Mouse (Mus musculus): ENCODE measurements at regions not wholly inside any gene's neighbourhood (a gene's known extent, or its start where the extent isn't known, plus 50 kb on each side); places are given as distances from the start of the nearest gene placed in this dataset.
"Not testable (repeated sequence)": the region's sequence is repeated elsewhere in the genome, so short reads cannot be mapped to it uniquely, and the experiment has no call there.

DNA sequence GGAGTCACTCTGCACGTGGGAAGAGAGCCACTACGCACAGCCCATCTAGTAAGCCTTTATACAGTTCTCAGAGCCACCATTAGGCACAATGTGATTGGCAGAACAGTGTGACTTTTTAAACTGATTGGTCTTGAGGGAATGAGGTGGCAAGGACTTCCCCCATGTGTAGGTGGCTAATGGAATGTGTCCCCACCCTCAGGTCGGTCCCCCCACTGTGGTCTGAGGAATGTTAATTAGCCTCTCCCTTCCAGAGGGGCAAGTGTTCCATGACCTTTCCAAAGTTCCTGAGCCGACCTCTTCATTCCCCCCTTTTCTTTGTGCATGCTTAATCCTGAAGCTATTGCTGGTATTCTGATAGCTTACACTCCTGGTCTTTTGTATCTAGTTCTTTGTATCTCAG, 87.2 kb upstream of the Dars start:
- Histone ChIP-seq H3K27me3 (replicated peaks) (no peaks in the 10 kb centered on the region), H3K4me2 (no peak overlapping the region)
- 62% methylated on average over 4 of the region's 4 CpGs for WGBS

DNA sequence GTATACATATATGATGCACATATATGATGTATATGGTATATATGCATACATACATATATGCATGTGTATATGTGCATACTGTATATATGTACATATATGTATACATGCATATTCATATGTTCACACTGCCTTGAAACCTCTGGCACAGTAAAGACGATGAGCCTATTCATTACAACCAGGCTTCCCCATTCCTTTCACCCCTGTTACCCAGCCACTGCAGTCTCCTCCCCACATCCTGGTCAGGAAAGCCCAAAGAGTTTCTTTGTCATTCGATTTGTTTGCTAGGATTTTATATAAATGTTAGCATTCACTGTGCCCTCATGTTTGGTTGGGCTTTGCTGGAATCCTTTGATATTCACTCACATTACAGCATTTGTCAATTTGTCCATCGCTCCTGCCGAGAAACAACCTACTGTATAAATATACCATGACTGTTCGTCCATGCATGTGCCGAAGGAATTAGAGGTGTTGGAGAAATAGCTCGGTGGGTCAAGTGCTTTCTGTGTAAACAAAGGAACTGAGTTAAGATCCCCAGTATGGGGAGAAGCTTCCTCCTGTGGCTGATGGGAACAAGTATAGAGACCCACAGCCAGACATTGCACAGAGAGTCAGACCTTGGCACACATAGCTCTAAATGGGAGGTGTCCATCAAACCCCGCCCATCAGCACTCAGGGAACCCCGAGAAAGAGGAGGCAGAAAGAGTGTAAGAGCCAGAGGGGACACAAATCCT, 81.0 kb upstream of the Dars start:
- H3K9ac ChIP-seq, result no peak overlapping the region
- H3K36me3 ChIP-seq, result no peaks in the 10 kb centered on the region
- no peak for ATAC-seq (ENCODE audit: extremely low read depth, insufficient number of reproducible peaks, low FRiP score, low TSS enrichment)
- no peak overlapping the region for H3K4me2 ChIP-seq
- H3K27ac ChIP-seq (replicated peaks), result no peak overlapping the region
- H3K9me3 ChIP-seq, result no peaks in the 10 kb centered on the region
- H3K27me3 ChIP-seq (replicated peaks), result no peaks in the 10 kb centered on the region
- H3K4me3 ChIP-seq, result no peak overlapping the region
- 60% methylated on average over 9 of the region's 9 CpGs for WGBS
- H3K4me1 ChIP-seq, result no peaks in the 10 kb centered on the region

More for the DNA sequence above, 87.2 kb upstream of the Dars start:
- ATAC-seq (ENCODE audit: extremely low read depth, insufficient number of reproducible peaks, low FRiP score, low TSS enrichment), result no peak
- Histone ChIP-seq H3K4me1 (no peaks in the 10 kb centered on the region), H3K9me3 (peaks cover 4% of the 10 kb centered on the region; the same call in 1 of the 2 replicates), H3K36me3 (no peaks in the 10 kb centered on the region), H3K27ac (replicated peaks) (no peak overlapping the region), H3K9ac (no peak overlapping the region), H3K4me3 (no peak overlapping the region)

GRCm38 (mm10) chr1:128492251-128492650, 75.1 kb upstream of the Dars start:
- Histone ChIP-seq H3K4me3 (no peak overlapping the region), H3K9me3 (no peaks in the 10 kb centered on the region), H3K4me2 (no peak overlapping the region), H3K27me3 (replicated peaks) (no peaks in the 10 kb centered on the region), H3K9ac (no peak overlapping the region), H3K27ac (replicated peaks) (no peak overlapping the region), H3K4me1 (no peaks in the 10 kb centered on the region), H3K36me3 (no peaks in the 10 kb centered on the region)
- no peak for ATAC-seq (ENCODE audit: extremely low read depth, insufficient number of reproducible peaks, low FRiP score, low TSS enrichment)
- 87% methylated on average over 2 of the region's 2 CpGs for WGBS

DNA sequence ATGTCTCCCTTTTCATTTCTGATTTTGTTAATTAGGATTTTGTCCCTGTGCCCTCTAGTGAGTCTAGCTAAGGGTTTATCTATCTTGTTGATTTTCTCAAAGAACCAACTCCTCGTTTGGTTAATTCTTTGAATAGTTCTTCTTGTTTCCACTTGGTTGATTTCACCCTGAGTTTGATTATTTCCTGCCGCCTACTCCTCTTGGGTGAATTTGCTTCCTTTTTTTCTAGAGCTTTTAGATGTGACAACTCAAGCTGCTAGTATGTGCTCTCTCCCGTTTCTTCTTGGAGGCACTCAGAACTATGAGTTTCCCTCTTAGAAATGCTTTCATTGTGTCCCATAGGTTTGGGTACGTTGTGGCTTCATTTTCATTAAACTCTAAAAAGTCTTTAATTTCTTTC, 70.0 kb upstream of the Dars start:
- not testable (repeated sequence) for H3K4me3 ChIP-seq, H3K9me3 ChIP-seq

DNA sequence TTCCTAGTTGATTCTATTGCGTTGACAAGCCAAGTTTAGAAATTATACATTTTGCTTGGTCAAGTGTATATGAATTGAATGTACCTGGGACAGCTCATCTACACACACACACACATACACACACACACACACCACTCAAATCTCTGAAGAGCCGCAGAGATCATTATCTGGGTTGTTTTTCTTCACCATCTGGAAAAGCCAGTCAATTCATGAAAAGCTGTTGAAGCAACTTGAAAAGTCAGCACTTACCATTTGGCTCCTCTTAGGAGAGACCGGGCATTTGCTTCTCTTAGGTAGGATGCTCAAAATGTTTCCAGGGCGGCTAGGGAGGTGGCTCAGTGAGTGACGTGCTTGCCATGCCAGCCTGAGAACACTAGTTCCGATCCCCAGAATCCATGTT, 61.2 kb upstream of the Dars start:
- Histone ChIP-seq H3K9me3 (no peaks in the 10 kb centered on the region), H3K27me3 (replicated peaks) (no peaks in the 10 kb centered on the region), H3K9ac (no peak overlapping the region), H3K4me3 (no peak overlapping the region), H3K27ac (replicated peaks) (no peak overlapping the region), H3K4me1 (no peaks in the 10 kb centered on the region), H3K4me2 (no peak overlapping the region), H3K36me3 (no peaks in the 10 kb centered on the region)
- 62% methylated on average over 6 of the region's 6 CpGs for WGBS
- ATAC-seq (ENCODE audit: extremely low read depth, insufficient number of reproducible peaks, low FRiP score, low TSS enrichment), result no peak

More for the DNA sequence above, 70.0 kb upstream of the Dars start:
- not testable (repeated sequence) for H3K9ac ChIP-seq; H3K4me2 ChIP-seq; ATAC-seq (ENCODE audit: extremely low read depth, insufficient number of reproducible peaks, low FRiP score, low TSS enrichment); H3K4me1 ChIP-seq; H3K27me3 ChIP-seq (replicated peaks); H3K36me3 ChIP-seq; H3K27ac ChIP-seq (replicated peaks)
- 72% methylated on average over 2 of the region's 4 CpGs for WGBS

DNA sequence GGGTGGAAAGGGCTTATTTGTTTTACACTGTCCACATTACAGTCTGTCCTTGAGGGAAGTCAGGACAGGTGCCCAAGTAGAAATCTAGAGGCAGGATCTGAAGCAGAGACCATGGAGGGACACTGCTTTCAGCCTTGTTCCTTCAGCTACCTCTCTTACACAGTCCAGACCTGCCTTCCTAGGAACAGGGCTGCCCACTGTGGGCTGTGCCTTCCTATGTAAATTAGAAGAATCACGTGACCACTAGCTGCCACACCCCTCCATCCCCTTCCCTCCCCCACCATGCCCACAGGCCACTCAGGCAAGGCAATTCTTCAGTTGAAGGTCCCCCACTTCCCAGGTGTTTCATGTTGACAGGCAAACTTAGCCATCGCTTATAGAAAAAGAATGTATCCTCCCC, 60.5 kb upstream of the Dars start:
- 66% methylated on average over 2 of the region's 2 CpGs for WGBS
- H3K27me3 ChIP-seq (replicated peaks), result no peaks in the 10 kb centered on the region
- no peak for ATAC-seq (ENCODE audit: extremely low read depth, insufficient number of reproducible peaks, low FRiP score, low TSS enrichment)
- peaks cover 5% of the 10 kb centered on the region for H3K4me1 ChIP-seq
- no peak overlapping the region for H3K27ac ChIP-seq (replicated peaks)
- H3K4me2 ChIP-seq, result no peak overlapping the region
- no peaks in the 10 kb centered on the region for H3K9me3 ChIP-seq
- H3K4me3 ChIP-seq, result no peak overlapping the region
- no peaks in the 10 kb centered on the region for H3K36me3 ChIP-seq
- no peak overlapping the region for H3K9ac ChIP-seq

DNA sequence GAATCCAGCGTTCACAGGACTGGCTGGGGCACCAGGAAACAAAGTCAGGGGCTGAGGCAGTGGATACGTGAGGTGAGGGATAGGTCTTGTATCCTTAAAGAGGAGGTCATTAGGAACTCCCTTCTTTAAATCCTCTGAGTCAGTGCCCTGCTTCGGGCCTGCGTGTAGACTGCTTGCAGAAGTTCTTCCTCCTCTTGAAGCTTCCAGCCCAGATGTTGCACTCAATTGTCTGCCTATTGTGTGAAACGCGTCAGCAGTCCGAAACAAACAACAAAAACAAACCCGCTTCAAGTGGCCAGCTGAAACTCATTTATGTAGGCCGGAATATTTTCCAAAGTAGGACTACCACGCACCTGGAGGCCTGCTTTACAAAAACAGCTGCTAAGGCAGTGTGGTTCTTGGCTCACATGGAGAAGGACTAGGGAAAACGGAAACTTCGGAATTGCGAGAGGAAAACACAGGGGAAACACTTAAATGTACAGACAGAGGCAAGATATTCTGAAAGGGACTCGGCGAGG, 55.6 kb upstream of the Dars start:
- H3K4me2 ChIP-seq, result peak overlapping the region; percentile 75
- 26% methylated on average over 15 of the region's 15 CpGs for WGBS
- H3K27ac ChIP-seq (replicated peaks), result no peak overlapping the region
- H3K9me3 ChIP-seq, result no peaks in the 10 kb centered on the region
- peaks cover 13% of the 10 kb centered on the region for H3K4me1 ChIP-seq
- H3K4me3 ChIP-seq, result peak overlapping the region; percentile 44
- ATAC-seq (ENCODE audit: extremely low read depth, insufficient number of reproducible peaks, low FRiP score, low TSS enrichment), result no peak
- H3K9ac ChIP-seq, result 0 out of 2 replicates have a peak overlapping the region, but pooled peaks have one; percentile 5
- H3K27me3 ChIP-seq (replicated peaks), result 0 out of 2 replicates have a peak, but pooled peaks cover 3% of the 10 kb centered on the region
- no peaks in the 10 kb centered on the region for H3K36me3 ChIP-seq

DNA sequence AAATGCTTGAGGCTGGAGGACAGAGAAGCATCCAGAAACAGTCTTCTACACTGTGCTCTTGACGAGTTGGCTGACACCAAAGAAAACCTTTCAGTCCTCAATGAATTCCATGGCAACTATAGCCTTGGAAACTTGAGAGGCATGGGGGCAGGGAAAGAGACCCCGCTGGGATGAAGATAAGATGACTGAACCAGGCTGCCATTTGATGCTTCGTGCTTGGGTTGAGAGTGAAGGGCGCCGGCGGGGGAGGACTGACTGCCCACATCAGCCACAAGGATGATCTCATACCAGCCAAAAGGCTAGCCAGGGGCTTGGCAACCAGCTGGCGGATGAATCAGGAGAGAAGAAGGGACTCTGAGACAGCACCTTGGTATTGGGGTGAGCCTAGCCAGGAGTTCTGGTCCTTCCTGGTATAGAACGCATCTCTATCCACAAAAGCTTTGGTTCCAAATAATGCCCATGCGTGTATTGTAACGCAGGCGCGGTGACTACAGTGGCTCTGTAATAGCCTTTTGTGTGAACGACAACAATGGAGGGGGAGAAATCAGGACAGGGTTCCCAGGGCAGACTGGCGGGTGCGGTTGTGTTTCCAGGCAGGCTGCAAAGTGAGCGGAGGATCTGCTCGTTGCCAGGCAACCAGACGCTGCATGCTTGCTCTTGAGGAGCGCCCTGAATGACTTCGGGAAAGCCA, 55.0 kb upstream of the Dars start:
- WGBS, result 1% methylated on average over 20 of the region's 20 CpGs
- ATAC-seq (ENCODE audit: extremely low read depth, insufficient number of reproducible peaks, low FRiP score, low TSS enrichment), result no peak; the same call in 1 of the 2 replicates
- no peak overlapping the region for H3K27ac ChIP-seq (replicated peaks)
- H3K9me3 ChIP-seq, result no peaks in the 10 kb centered on the region
- H3K9ac ChIP-seq, result peak overlapping the region; percentile 62
- H3K36me3 ChIP-seq, result no peaks in the 10 kb centered on the region
- 0 out of 2 replicates have a peak, but pooled peaks cover 3% of the 10 kb centered on the region for H3K27me3 ChIP-seq (replicated peaks)
- peak overlapping the region; percentile 75 for H3K4me2 ChIP-seq
- peaks cover 13% of the 10 kb centered on the region for H3K4me1 ChIP-seq
- peak overlapping the region; percentile 44 for H3K4me3 ChIP-seq

GRCm38 (mm10) chr1:128470786-128471185, 53.6 kb upstream of the Dars start:
- H3K4me3 ChIP-seq, result no peak overlapping the region
- 69% methylated on average over 2 of the region's 2 CpGs for WGBS
- 0 out of 2 replicates have a peak, but pooled peaks cover 3% of the 10 kb centered on the region for H3K27me3 ChIP-seq (replicated peaks)
- H3K36me3 ChIP-seq, result no peaks in the 10 kb centered on the region
- no peak overlapping the region for H3K27ac ChIP-seq (replicated peaks)
- peaks cover 13% of the 10 kb centered on the region for H3K4me1 ChIP-seq
- no peak overlapping the region for H3K4me2 ChIP-seq
- no peak for ATAC-seq (ENCODE audit: extremely low read depth, insufficient number of reproducible peaks, low FRiP score, low TSS enrichment)
- no peaks in the 10 kb centered on the region for H3K9me3 ChIP-seq
- H3K9ac ChIP-seq, result no peak overlapping the region

- no peak overlapping the region for H3K27ac ChIP-seq (replicated peaks)
- ATAC-seq (ENCODE audit: extremely low read depth, insufficient number of reproducible peaks, low FRiP score, low TSS enrichment), result no peak
- H3K4me3 ChIP-seq, result no peak overlapping the region
- H3K9me3 ChIP-seq, result no peaks in the 10 kb centered on the region
- no peak overlapping the region for H3K9ac ChIP-seq
- H3K36me3 ChIP-seq, result no peaks in the 10 kb centered on the region
- peaks cover 13% of the 10 kb centered on the region for H3K4me1 ChIP-seq
- 0 out of 2 replicates have a peak, but pooled peaks cover 3% of the 10 kb centered on the region for H3K27me3 ChIP-seq (replicated peaks)
- no peak overlapping the region for H3K4me2 ChIP-seq
- 75% methylated on average over 7 of the region's 7 CpGs for WGBS
These were observed 51.9 kb upstream of the Dars start for GRCm38 (mm10) chr1:128469054-128469453.

All from heart, embryonic 13.5 days (tissue).